Mouse (Mus musculus) kidney, adult 18-20 months (tissue): Measurements from ENCODE around the gene Cckar.
"Not testable (repeated sequence)": the region's sequence is repeated elsewhere in the genome, so short reads cannot be mapped to it uniquely, and the experiment has no call there.

Experiments used
- DNase-seq: peaks from one replicate; pipeline ENCODE4 v3.0.0; 2021

Gene Cckar

GRCm38 (mm10) chr5:53707235-53708177 lies at the start of gene Cckar:
Cckar (minus strand) TSS chr5:53707705.
- peak; percentile 54 for DNase-seq

- DNase-seq, result no peak
Measured at GRCm38 (mm10) chr5:53744061-53744460, 36.6 kb upstream of the Cckar start.

- DNase-seq, result no peak
Measured at GRCm38 (mm10) chr5:53732933-53733332, 25.4 kb upstream of the Cckar start.

- DNase-seq, result no peak
Measured at GRCm38 (mm10) chr5:53727606-53728005, 20.1 kb upstream of the Cckar start.

- DNase-seq, result no peak
Measured at GRCm38 (mm10) chr5:53726011-53726410, 18.5 kb upstream of the Cckar start.

GRCm38 (mm10) chr5:53716462-53716861 lies 9.0 kb upstream of the Cckar start:
- no peak for DNase-seq

- DNase-seq, result no peak
Measured at GRCm38 (mm10) chr5:53711277-53711676, 3.8 kb upstream of the Cckar start.

- no peak for DNase-seq
Measured at GRCm38 (mm10) chr5:53708191-53708590, 686 bp upstream of the Cckar start.

GRCm38 (mm10) chr5:53702686-53703085 lies 4.8 kb downstream of the Cckar start:
- DNase-seq, result no peak

- no peak for DNase-seq
Measured at GRCm38 (mm10) chr5:53697794-53698193, 9.7 kb downstream of the Cckar start.

GRCm38 (mm10) chr5:53696701-53697100 lies 10.8 kb downstream of the Cckar start:
- DNase-seq, result no peak

- no peak for DNase-seq
Measured at GRCm38 (mm10) chr5:53692662-53693061, 14.8 kb downstream of the Cckar start.

- DNase-seq, result no peak
Measured at GRCm38 (mm10) chr5:53692100-53692499, 15.4 kb downstream of the Cckar start.

GRCm38 (mm10) chr5:53691577-53691976 lies 15.9 kb downstream of the Cckar start:
- DNase-seq, result no peak

- peak; percentile 20 for DNase-seq
Measured at GRCm38 (mm10) chr5:53688326-53688725, 19.2 kb downstream of the Cckar start.

- DNase-seq, result no peak
Measured at GRCm38 (mm10) chr5:53686379-53686778, 21.1 kb downstream of the Cckar start.

- no peak for DNase-seq
Measured at GRCm38 (mm10) chr5:53685623-53686022, 21.9 kb downstream of the Cckar start.

GRCm38 (mm10) chr5:53684417-53684816 lies 23.1 kb downstream of the Cckar start:
- no peak for DNase-seq

- DNase-seq, result no peak
Measured at GRCm38 (mm10) chr5:53683916-53684315, 23.6 kb downstream of the Cckar start.

- DNase-seq, result no peak
Measured at GRCm38 (mm10) chr5:53679651-53680050, 27.9 kb downstream of the Cckar start.

GRCm38 (mm10) chr5:53678036-53678767 lies 29.3 kb downstream of the Cckar start:
- no peak for DNase-seq

GRCm38 (mm10) chr5:53676671-53677070 lies 30.8 kb downstream of the Cckar start:
- DNase-seq, result no peak

- DNase-seq, result not testable (repeated sequence)
Measured at GRCm38 (mm10) chr5:53673493-53674150, 33.9 kb downstream of the Cckar start.
